In the genomic region with DNA sequence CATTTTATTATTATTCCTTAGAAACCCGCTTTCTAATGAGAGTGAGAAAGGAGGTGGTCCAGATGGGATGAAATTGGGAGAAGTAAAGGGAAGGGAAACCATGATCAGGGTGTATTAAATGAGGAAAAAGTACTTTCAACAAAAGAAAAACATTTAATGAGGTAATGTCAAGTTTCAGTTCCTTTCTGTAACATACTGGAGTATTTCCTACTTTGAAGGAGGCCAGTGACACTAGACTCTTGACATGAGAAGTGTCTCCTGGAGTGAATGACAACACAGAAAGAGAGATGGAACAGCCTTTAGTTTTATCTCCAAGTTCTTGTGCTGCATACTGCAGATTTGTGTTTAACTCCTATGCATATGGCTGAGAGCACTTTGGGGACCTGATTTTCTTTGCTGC, we compare ENCODE assay signal across 17 mouse cellular contexts.
"Had no signal": no experiment of that assay in that cellular context is flagged by ENCODE, and none has a peak within 500 bp of the region (broad histone marks: within the 10 kb centered on the region; RNA-seq: fewer than 3 reads in every experiment).

No protein-coding gene starts in this region.

- H3K9me3 ChIP-seq: midbrain, embryonic 10.5 days; midbrain, embryonic 12.5 days; neural tube, embryonic 13.5 days; neural tube, embryonic 15.5 days had no signal

- H3K36me3 ChIP-seq: midbrain, embryonic 10.5 days; midbrain, embryonic 12.5 days; neural tube, embryonic 13.5 days; neural tube, embryonic 15.5 days had no signal

- H3K9ac ChIP-seq: lung, embryonic 14.5 days; midbrain, embryonic 12.5 days; neural tube, embryonic 13.5 days; neural tube, embryonic 15.5 days had no signal

- DNase-seq: lung, adult 18-20 months; lung, embryonic 14.5 days; lung, postnatal 10 days; lung, postnatal 4 days; midbrain, embryonic 14.5 days; retina, postnatal 1 day; right cerebral cortex, adult 18-20 months; right cerebral cortex, postnatal 25 days; thymus, adult 18-20 months; thymus, postnatal 14 days; thymus, postnatal 36 days had no signal

- H3K27ac ChIP-seq: midbrain, embryonic 10.5 days; midbrain, embryonic 12.5 days; neural tube, embryonic 13.5 days; neural tube, embryonic 15.5 days had no signal

- H3K4me2 ChIP-seq: lung, embryonic 14.5 days; midbrain, embryonic 12.5 days; neural tube, embryonic 13.5 days; neural tube, embryonic 15.5 days had no signal

- ATAC-seq: midbrain, embryonic 16.5 days had no signal

- H3K4me3 ChIP-seq: midbrain, embryonic 10.5 days; midbrain, embryonic 12.5 days; myocyte; neural tube, embryonic 13.5 days; neural tube, embryonic 15.5 days had no signal

- H3K27me3 ChIP-seq: midbrain, embryonic 12.5 days; neural tube, embryonic 13.5 days; neural tube, embryonic 15.5 days had no signal

- H3K4me1 ChIP-seq: midbrain, embryonic 10.5 days; midbrain, embryonic 12.5 days; neural tube, embryonic 13.5 days; neural tube, embryonic 15.5 days had no signal
